Mouse (Mus musculus) embryonic facial prominence, embryonic 10.5 days (tissue): ENCODE results near the gene Arhgef1. TPM values are rescaled to one million over a fixed set of nuclear protein-coding genes. Genes with fewer than 3 reads are reported as not detected.
A peak's percentile ranks its signal among the peaks of the same experiment; 100 is the strongest.

Experiments used
- DNase-seq: peaks from one replicate; pipeline ENCODE4 v3.0.0-alpha.2; 2017; ENCODE audit warnings: low spot score
- H3K27ac ChIP-seq: fragments of 300-500 bp; sonication (generic); replicated peaks from 2 replicates; pipeline ENCODE4 v1.5.1; 2016; ENCODE audit warnings: mild to moderate bottlenecking
- H3K27me3 ChIP-seq: fragments of 300-500 bp; sonication (generic); replicated peaks from 2 replicates; pipeline ENCODE4 v1.6.1; 2016; ENCODE audit warnings: low read depth, mild to moderate bottlenecking; ENCODE audit not compliant: poor library complexity, severe bottlenecking
- H3K36me3 ChIP-seq: fragments of 300-500 bp; sonication (generic); replicated peaks from 2 replicates; pipeline ENCODE4 v1.6.1; 2016; ENCODE audit warnings: mild to moderate bottlenecking, moderate library complexity
- H3K4me1 ChIP-seq: fragments of 300-500 bp; sonication (generic); 2 replicates; pipeline ENCODE4 v1.6.1; 2016
- H3K4me3 ChIP-seq: fragments of 300-500 bp; sonication (generic); 2 replicates; pipeline ENCODE4 v1.5.1; 2016; ENCODE audit warnings: mild to moderate bottlenecking, moderate library complexity
- H3K9me3 ChIP-seq: fragments of 300-500 bp; sonication (generic); 2 replicates; pipeline ENCODE4 v1.6.1; 2016; ENCODE audit warnings: mild to moderate bottlenecking
- WGBS: fragments of 180-500 bp; shearing (Covaris S2); methylation state at CpG from one replicate; pipeline ENCODE4 v1.1.7; 2016; 5-methylcytosine and 5-hydroxymethylcytosine counted together
- polyA plus RNA-seq: library from polyadenylated mRNA; unstranded; fragments of >200 nt; fragmentation: Nextera tagmentation; extraction: Ambion mirVana; gene quantifications from 2 replicates; pipeline ENCODE4 v1.2.1, GENCODE M21; 2016

Arhgef1 gene
- polyA plus RNA-seq, 1 experiment from 2014 or later: 87.0 TPM

- H3K27ac ChIP-seq: no peak overlapping the region
- no peak for DNase-seq
- no peaks in the 10 kb centered on the region for H3K27me3 ChIP-seq
- no peaks in the 10 kb centered on the region for H3K9me3 ChIP-seq
- H3K4me1 ChIP-seq: peaks cover 43% of the 10 kb centered on the region
- WGBS: 90% methylated on average over 9 of the region's 9 CpGs
- peaks cover 24% of the 10 kb centered on the region for H3K36me3 ChIP-seq
- H3K4me3 ChIP-seq: no peak overlapping the region
Observed at GRCm38 (mm10) chr7:24882416-24883199, 20.1 kb upstream of the Arhgef1 start.

DNA sequence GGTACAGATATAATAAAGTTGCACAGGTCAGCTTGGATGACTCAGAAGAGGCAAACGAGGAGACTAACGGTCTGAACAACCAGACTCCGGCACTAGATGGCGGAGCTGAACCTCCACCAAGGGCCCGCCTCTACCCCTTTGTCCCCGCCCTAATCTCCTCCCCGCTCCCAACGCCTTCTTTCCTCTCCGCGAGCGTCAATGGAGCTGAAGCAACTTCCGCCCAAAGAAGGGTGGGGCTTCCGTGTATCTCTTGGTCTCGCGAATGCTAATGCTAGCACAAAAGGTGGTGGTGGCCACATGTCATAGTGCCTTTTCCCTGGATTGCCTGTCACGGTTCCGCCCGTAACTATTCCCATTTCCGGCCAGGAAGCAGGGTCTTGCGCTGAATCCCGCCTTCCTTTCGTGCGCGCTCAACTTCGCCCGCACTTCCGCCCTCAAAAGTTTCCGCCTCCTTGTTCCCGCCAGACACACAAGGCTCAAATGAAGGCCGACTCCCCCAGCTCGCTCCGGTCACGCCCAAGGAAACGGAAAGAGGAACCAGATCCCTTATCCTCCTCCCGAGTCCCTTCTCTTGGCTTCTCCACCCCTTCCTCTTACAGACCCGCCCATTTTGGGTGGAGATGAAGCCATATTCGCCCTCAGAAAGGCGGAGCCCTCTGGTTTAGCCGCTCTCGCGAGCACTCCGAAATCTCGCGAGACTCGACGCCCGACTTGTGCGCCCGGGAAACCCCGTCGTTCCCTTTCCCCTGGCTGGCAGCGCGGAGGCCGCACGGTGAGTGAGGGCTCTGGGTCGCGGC lies 18.6 kb upstream of the Arhgef1 start, which contains the start of gene Rps19:
TSS of gene Rps19 (plus strand) at position 476 of the 797 bp plus-strand sequence.
- H3K4me1 ChIP-seq: peaks cover 36% of the 10 kb centered on the region
- H3K36me3 ChIP-seq: peaks cover 39% of the 10 kb centered on the region
- peak within 1 kb of the TSS; percentile 99 for H3K27ac ChIP-seq
- peak; percentile 97 for DNase-seq
- H3K9me3 ChIP-seq: no peaks in the 10 kb centered on the region
- H3K27me3 ChIP-seq: no peaks in the 10 kb centered on the region
- under 1% methylated on average over 57 of the region's 57 CpGs for WGBS
- H3K4me3 ChIP-seq: peak within 1 kb of the TSS; percentile 99

DNA sequence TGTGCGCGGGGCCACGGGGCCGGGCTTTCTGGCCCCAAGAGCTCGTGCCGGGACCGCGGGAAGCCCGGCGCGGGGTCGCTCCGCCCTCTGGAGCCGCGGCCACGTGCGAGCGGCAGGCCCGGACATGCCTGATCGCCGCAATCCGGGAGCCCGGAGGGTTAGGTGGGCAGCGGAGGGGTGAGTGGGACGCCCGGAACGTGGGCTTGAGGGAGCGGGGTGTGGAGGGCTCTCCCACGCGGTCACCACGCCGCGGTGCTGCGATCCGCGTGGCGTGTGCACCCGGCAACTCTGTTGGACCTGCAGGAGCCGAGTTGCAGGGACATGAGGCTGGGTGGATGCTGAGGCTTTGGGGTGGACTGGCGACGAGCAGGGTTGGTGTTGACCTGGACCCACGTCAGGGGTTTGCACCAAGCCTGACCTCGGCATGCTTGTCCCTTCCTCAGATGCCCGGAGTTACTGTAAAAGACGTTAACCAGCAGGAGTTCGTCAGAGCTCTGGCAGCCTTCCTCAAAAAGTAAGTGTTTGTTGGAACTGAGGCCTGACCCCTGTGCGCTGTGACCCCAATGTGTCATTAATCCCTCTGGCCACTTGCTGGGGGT lies 17.9 kb upstream of the Arhgef1 start:
- under 1% methylated on average over 47 of the region's 47 CpGs for WGBS
- peak overlapping the region; percentile 99 for H3K27ac ChIP-seq
- H3K36me3 ChIP-seq: peaks cover 46% of the 10 kb centered on the region
- H3K9me3 ChIP-seq: no peaks in the 10 kb centered on the region
- peak overlapping the region; percentile 99 for H3K4me3 ChIP-seq
- peaks cover 34% of the 10 kb centered on the region for H3K4me1 ChIP-seq
- DNase-seq: no peak
- no peaks in the 10 kb centered on the region for H3K27me3 ChIP-seq

GRCm38 (mm10) chr7:24885468-24886307 lies 17.0 kb upstream of the Arhgef1 start:
- peaks cover 55% of the 10 kb centered on the region for H3K36me3 ChIP-seq
- H3K27ac ChIP-seq: peak overlapping the region; percentile 99
- H3K4me3 ChIP-seq: peak overlapping the region; percentile 99
- no peaks in the 10 kb centered on the region for H3K27me3 ChIP-seq
- WGBS: 47% methylated on average over 12 of the region's 12 CpGs
- peaks cover 28% of the 10 kb centered on the region for H3K4me1 ChIP-seq
- no peak for DNase-seq
- no peaks in the 10 kb centered on the region for H3K9me3 ChIP-seq

DNA sequence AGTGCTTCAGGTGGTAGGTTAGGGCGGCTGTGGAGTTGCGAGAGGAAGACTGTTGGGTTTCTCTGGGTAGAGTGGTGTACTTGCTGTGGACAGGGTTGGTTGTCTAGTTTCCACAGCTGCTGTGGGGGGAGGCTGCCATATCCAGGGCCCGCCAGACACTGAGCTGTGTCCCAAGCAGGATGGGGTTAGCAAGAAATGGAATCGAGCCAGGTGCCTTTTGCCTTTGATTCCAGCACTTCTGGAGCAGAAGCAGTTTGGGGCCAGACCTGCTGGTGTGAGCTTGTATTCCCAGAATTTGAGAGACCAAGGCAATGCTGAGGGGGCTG lies 16.4 kb upstream of the Arhgef1 start:
- Histone ChIP-seq H3K4me1 (peaks cover 28% of the 10 kb centered on the region), H3K36me3 (peaks cover 61% of the 10 kb centered on the region), H3K9me3 (no peaks in the 10 kb centered on the region), H3K4me3 (peak overlapping the region; percentile 99), H3K27me3 (no peaks in the 10 kb centered on the region), H3K27ac (peak overlapping the region; percentile 99)
- 79% methylated on average over 4 of the region's 4 CpGs for WGBS
- DNase-seq: no peak

- H3K27me3 ChIP-seq: no peaks in the 10 kb centered on the region
- WGBS: 79% methylated on average over 4 of the region's 4 CpGs
- no peaks in the 10 kb centered on the region for H3K9me3 ChIP-seq
- peaks cover 64% of the 10 kb centered on the region for H3K36me3 ChIP-seq
- H3K4me1 ChIP-seq: peaks cover 28% of the 10 kb centered on the region
- DNase-seq: no peak
- no peak overlapping the region for H3K27ac ChIP-seq
- H3K4me3 ChIP-seq: peak overlapping the region; percentile 99
Observed at GRCm38 (mm10) chr7:24887096-24887495, 15.6 kb upstream of the Arhgef1 start.

DNA sequence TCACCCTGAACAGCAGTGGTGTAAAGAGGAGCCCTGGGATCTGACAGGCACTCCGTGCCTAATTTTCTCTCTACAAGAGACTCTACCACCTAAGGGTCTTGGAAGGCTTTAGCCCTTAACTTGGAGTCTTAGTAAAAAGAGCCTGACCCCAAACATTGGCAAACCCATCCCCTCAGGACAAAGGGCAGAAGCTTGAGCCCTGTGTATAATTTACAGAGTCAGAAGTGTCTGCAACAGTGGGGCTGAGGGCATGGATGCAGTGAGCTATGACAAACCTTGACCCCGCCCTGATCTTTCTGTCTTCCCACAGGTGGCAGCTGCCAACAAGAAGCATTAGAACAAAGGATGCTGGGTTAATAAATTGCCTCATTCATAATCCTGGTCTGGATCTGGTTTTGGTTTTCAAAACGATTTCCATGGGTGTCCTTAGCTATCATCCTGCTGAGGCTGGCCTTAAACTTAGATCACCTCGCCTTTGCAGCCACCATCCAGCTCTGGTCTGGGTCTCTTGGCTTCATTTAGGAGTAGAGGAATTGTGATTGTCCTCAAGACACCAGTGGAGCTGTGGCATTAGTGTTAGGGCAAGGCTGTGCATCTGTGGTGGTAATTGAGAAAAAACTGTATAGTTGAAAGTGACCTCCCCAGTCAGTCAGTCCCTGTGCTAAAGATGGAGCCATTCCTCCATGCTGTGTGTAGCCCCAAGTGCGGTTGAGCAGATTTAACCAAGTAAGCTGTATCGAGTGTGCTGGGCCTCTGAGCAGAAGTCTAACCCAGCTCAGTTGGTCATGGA lies 13.1 kb upstream of the Arhgef1 start:
- DNase-seq: no peak
- Histone ChIP-seq H3K4me1 (peaks cover 28% of the 10 kb centered on the region), H3K9me3 (no peaks in the 10 kb centered on the region), H3K36me3 (peaks cover 68% of the 10 kb centered on the region), H3K27me3 (no peaks in the 10 kb centered on the region), H3K4me3 (no peak overlapping the region), H3K27ac (0 out of 2 replicates have a peak overlapping the region, but pooled peaks have one; percentile 1)
- 85% methylated on average over 6 of the region's 6 CpGs for WGBS

DNA sequence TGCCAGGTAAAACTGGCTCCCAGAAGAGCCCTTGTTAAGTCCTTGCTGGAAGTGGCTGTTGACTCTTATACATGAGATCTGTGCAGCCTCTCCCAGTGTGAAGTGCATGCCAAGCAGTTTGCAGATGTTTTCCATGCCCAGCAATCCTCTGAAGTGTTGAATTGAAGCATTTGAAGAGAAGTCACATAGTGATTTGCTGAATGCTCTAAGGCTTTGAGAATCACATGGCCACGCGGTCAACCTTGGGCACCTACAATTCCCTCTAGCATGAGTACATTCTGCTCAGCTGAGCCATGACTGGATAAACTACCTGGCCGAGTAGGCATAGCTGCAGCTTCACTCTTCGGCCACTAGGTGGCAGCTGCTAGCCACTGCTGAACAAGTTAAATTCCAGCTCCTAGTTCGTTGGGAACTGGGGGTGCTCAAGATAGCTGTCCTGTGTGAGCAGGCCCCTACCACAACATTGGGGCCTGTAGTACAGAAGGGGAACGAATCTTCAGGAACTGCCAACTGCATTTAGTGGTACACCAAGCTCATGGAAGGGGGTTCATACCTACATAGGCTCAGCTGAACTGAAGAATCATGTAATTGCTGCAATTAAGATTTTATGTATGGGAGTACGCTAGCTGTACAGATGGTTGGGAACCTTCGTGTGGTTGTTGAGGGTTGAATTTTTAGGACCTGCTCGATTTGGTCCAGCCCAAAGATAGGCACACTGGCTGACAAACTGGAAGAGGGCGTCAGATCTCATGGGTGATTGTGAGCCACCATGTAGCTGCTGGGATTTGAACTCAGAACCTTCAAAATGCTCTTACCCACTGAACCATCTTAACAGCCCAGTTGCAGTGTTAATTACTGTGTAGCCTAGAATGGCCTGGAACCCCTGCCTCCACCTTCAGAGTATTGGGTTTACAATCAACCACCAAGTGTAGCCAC lies 12.2 kb upstream of the Arhgef1 start:
- H3K9me3 ChIP-seq: no peaks in the 10 kb centered on the region
- H3K27ac ChIP-seq: 0 out of 2 replicates have a peak overlapping the region, but pooled peaks have one; percentile 1
- WGBS: 31% methylated on average over 10 of the region's 10 CpGs
- no peaks in the 10 kb centered on the region for H3K27me3 ChIP-seq
- peaks cover 25% of the 10 kb centered on the region for H3K4me1 ChIP-seq
- peaks cover 64% of the 10 kb centered on the region for H3K36me3 ChIP-seq
- DNase-seq: peak; percentile 75
- H3K4me3 ChIP-seq: no peak overlapping the region

- peaks cover 54% of the 10 kb centered on the region for H3K36me3 ChIP-seq
- no peak overlapping the region for H3K4me3 ChIP-seq
- H3K9me3 ChIP-seq: no peaks in the 10 kb centered on the region
- DNase-seq: no peak
- peaks cover 16% of the 10 kb centered on the region for H3K4me1 ChIP-seq
- H3K27ac ChIP-seq: no peak overlapping the region
- 69% methylated on average over 3 of the region's 3 CpGs for WGBS
- no peaks in the 10 kb centered on the region for H3K27me3 ChIP-seq
Observed at GRCm38 (mm10) chr7:24891241-24892124, 11.2 kb upstream of the Arhgef1 start.

DNA sequence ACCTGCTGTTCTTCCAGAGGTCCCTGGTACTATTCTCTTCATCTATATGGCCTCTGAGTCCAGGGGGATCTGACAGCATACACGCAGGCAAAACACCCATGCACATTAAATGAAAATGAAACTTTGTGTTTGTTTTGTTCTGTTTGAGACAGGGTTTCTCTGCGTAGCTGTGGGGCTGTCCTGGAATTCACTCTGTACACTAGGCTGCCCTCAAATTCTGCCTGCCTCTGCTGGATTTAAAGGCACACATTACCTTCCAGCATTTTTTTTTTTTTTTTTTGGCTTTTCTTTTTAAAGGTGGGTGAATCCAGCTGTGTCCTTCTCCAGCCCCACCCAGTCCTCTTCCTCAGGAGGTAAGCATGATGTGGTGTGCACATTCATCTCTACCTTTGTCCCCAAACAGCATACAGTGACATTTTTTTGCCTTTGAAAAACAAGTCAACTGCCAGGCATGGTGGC lies 10.6 kb upstream of the Arhgef1 start:
- no peaks in the 10 kb centered on the region for H3K9me3 ChIP-seq
- peaks cover 48% of the 10 kb centered on the region for H3K36me3 ChIP-seq
- H3K27ac ChIP-seq: no peak overlapping the region
- no peak for DNase-seq
- H3K4me3 ChIP-seq: no peak overlapping the region
- 79% methylated on average over 2 of the region's 2 CpGs for WGBS
- H3K27me3 ChIP-seq: no peaks in the 10 kb centered on the region
- peaks cover 10% of the 10 kb centered on the region for H3K4me1 ChIP-seq
